Mouse (Mus musculus) layer of hippocampus, adult 11-12 months (tissue): Measurements from ENCODE around the gene Bhmt.

Experiments used
- DNase-seq: peaks from one replicate; pipeline ENCODE4 v3.0.0; 2022; ENCODE audit warnings: low spot score

The Bhmt gene

GRCm38 (mm10) chr13:93637282-93638245 lies at the start of gene Bhmt:
Gene Bhmt (minus strand): TSS chr13:93637961.
- DNase-seq = no peak

- DNase-seq = no peak
Observed at GRCm38 (mm10) chr13:93687321-93687720, 49.6 kb upstream of the Bhmt start.

- no peak for DNase-seq
Observed at GRCm38 (mm10) chr13:93685226-93685625, 47.5 kb upstream of the Bhmt start.

GRCm38 (mm10) chr13:93683336-93683735 lies 45.6 kb upstream of the Bhmt start:
- DNase-seq = no peak

GRCm38 (mm10) chr13:93676864-93677263 lies 39.1 kb upstream of the Bhmt start:
- DNase-seq = no peak

- no peak for DNase-seq
Observed at GRCm38 (mm10) chr13:93674131-93674561, 36.4 kb upstream of the Bhmt start, which contains the start of the genes Bhmt2 and Dmgdh. Gene Bhmt2 (minus strand): TSS chr13:93674302. Gene Dmgdh (plus strand): TSS chr13:93674433.

GRCm38 (mm10) chr13:93673296-93673695 lies 35.5 kb upstream of the Bhmt start:
- no peak for DNase-seq

GRCm38 (mm10) chr13:93672371-93672770 lies 34.6 kb upstream of the Bhmt start:
- no peak for DNase-seq

GRCm38 (mm10) chr13:93667586-93667985 lies 29.8 kb upstream of the Bhmt start:
- DNase-seq = no peak

- DNase-seq = no peak
Observed at GRCm38 (mm10) chr13:93657941-93658340, 20.2 kb upstream of the Bhmt start.

GRCm38 (mm10) chr13:93653382-93653781 lies 15.6 kb upstream of the Bhmt start:
- DNase-seq = no peak

- DNase-seq = no peak
Observed at GRCm38 (mm10) chr13:93648387-93649130, 10.8 kb upstream of the Bhmt start.

GRCm38 (mm10) chr13:93639636-93640035 lies 1.9 kb upstream of the Bhmt start:
- no peak for DNase-seq

- no peak for DNase-seq
Observed at GRCm38 (mm10) chr13:93636561-93636960, 1.2 kb downstream of the Bhmt start.

GRCm38 (mm10) chr13:93632927-93633326 lies 4.8 kb downstream of the Bhmt start:
- DNase-seq = no peak

GRCm38 (mm10) chr13:93630941-93631705 lies 6.6 kb downstream of the Bhmt start:
- peak; percentile 10 for DNase-seq

- DNase-seq = no peak
Observed at GRCm38 (mm10) chr13:93628861-93629260, 8.9 kb downstream of the Bhmt start.

GRCm38 (mm10) chr13:93614361-93614948 lies 23.3 kb downstream of the Bhmt start:
- no peak for DNase-seq

GRCm38 (mm10) chr13:93613771-93614170 lies 24.0 kb downstream of the Bhmt start:
- DNase-seq = no peak

- peak; percentile 86 for DNase-seq
Observed at GRCm38 (mm10) chr13:93612660-93613607, 24.8 kb downstream of the Bhmt start.
